Comparison of ENCODE assay signal across 8 mouse cellular contexts in genomic region chr14:77156911-77157504, GRCm38 (mm10). TPM values are rescaled to one million over a fixed set of nuclear protein-coding genes. Genes with fewer than 3 reads are reported as not detected.
DNase-seq lines count a peak whose midpoint lies in the region; ATAC-seq lines count a peak whose summit lies in the region.

No protein-coding gene starts in this region.

- peak overlapping the region; percentile 87 for H3K27ac ChIP-seq in embryonic facial prominence, embryonic 10.5 days (replicated peaks)
- H3K27ac ChIP-seq in hindbrain, embryonic 16.5 days (ENCODE audit: low read depth, low read length) = peak overlapping the region; percentile 89

- H3K36me3 ChIP-seq in embryonic facial prominence, embryonic 10.5 days (replicated peaks) = no peaks in the 10 kb centered on the region
- H3K36me3 ChIP-seq in hindbrain, embryonic 16.5 days (ENCODE audit: control insufficient read depth, insufficient read depth, low read length) = no peaks in the 10 kb centered on the region

- peak overlapping the region; percentile 90 for H3K4me3 ChIP-seq in embryonic facial prominence, embryonic 10.5 days
- H3K4me3 ChIP-seq in hindbrain, embryonic 16.5 days (ENCODE audit: low read length) = peak overlapping the region; percentile 85

- H3K4me2 ChIP-seq in hindbrain, embryonic 16.5 days (ENCODE audit: low read length) = peak overlapping the region; percentile 91

- no peaks in the 10 kb centered on the region for H3K9me3 ChIP-seq in embryonic facial prominence, embryonic 10.5 days
- H3K9me3 ChIP-seq in hindbrain, embryonic 16.5 days (ENCODE audit: control insufficient read depth, low read length) = no peaks in the 10 kb centered on the region

- under 1% methylated on average over 64 of the region's 64 CpGs for WGBS in embryonic facial prominence, embryonic 10.5 days
- WGBS in hindbrain, embryonic 16.5 days = under 1% methylated on average over 62 of the region's 64 CpGs

- H3K4me1 ChIP-seq in embryonic facial prominence, embryonic 10.5 days = peaks cover 36% of the 10 kb centered on the region
- H3K4me1 ChIP-seq in hindbrain, embryonic 16.5 days (ENCODE audit: control insufficient read depth, insufficient read depth, low read depth, low read length) = peaks cover 25% of the 10 kb centered on the region

- DNase-seq in layer of hippocampus, adult 11-12 months (ENCODE audit: low spot score) = peak; percentile 25
- DNase-seq in layer of hippocampus, adult 9-11 months = no peak
- peak; percentile 50 for DNase-seq in NIH3T3 (ENCODE audit: low read depth)
- peak; percentile 67 for DNase-seq in embryonic facial prominence, embryonic 10.5 days (ENCODE audit: low spot score)
- peak; percentile 17 to 30 for DNase-seq in lung, postnatal 4 days
- no peak for DNase-seq in embryo, embryonic 10 days (ENCODE audit: low spot score)

- peak; percentile 32 for ATAC-seq in hindbrain, embryonic 16.5 days
- ATAC-seq in inflammation-experienced regulatory T-cells, adult 6 months = no peak

- H3K27me3 ChIP-seq in embryonic facial prominence, embryonic 10.5 days (replicated peaks; ENCODE audit: low read depth, poor library complexity, severe bottlenecking) = peaks cover 29% of the 10 kb centered on the region
- no peaks in the 10 kb centered on the region for H3K27me3 ChIP-seq in hindbrain, embryonic 16.5 days (replicated peaks; ENCODE audit: control insufficient read depth, insufficient read depth, low read length)

- H3K9ac ChIP-seq in hindbrain, embryonic 16.5 days (ENCODE audit: low read depth, low read length) = peak overlapping the region; percentile 91

RNA-seq across cellular contexts. Expression of gene Enox1, which starts 0.4 kb away (rescaled TPM):
- 8.3 and 9.1 TPM in 2 replicates for polyA plus RNA-seq in embryonic facial prominence, embryonic 10.5 days (2016; fragmentation: Nextera tagmentation; extraction: Ambion mirVana)
- polyA plus RNA-seq in hindbrain, embryonic 16.5 days (2015; fragmentation: Nextera tagmentation; extraction: Ambion mirVana) = 35.7 and 37.1 TPM in 2 replicates
- polyA plus RNA-seq in inflammation-experienced regulatory T-cells, adult 6 months (2017; shearing (Covaris generic)) = under 1 TPM; 0.11 to 0.36 (median 0.24) TPM

Comparison
In these comparisons a context has a peak if more than half of its experiments do, and no peak if none do; other contexts are left out.
1. DNase-seq: peak in layer of hippocampus, adult 11-12 months (single experiment), NIH3T3 (single experiment), embryonic facial prominence, embryonic 10.5 days (single experiment) and lung, postnatal 4 days (2 of 2); none in layer of hippocampus, adult 9-11 months (single experiment) and embryo, embryonic 10 days (single experiment).